Mouse (Mus musculus) cerebellum, adult 2 months (tissue): ENCODE results near the gene Lrrc20.

ENCODE experiments used
- CTCF ChIP-seq: fragments of 200-500 bp; IDR thresholded peaks from 2 replicates; pipeline ENCODE4 v1.5.1; 2011; ENCODE audit warnings: low read depth, mild to moderate bottlenecking, control low read depth, low read length, moderate library complexity, borderline replicate concordance; ENCODE audit not compliant: insufficient read depth
- POLR2A ChIP-seq: fragments of 200-500 bp; IDR thresholded peaks from 2 replicates; pipeline ENCODE4 v1.6.1; 2011; ENCODE audit warnings: low read length, control low read depth, borderline replicate concordance; ENCODE audit not compliant: insufficient read depth

GRCm38 (mm10) chr10:61516866-61517265 lies 41.3 kb downstream of the Lrrc20 start:
- TF ChIP-seq CTCF (no peak), POLR2A (no peak)
